Mouse (Mus musculus) embryo, embryonic 10.5 days (tissue): ENCODE results near the gene Cap2.

Source experiments
- DNase-seq: peaks from one replicate; pipeline ENCODE4 v3.0.0-alpha.2; 2015; ENCODE audit warnings: low spot score

The Cap2 gene

DNA sequence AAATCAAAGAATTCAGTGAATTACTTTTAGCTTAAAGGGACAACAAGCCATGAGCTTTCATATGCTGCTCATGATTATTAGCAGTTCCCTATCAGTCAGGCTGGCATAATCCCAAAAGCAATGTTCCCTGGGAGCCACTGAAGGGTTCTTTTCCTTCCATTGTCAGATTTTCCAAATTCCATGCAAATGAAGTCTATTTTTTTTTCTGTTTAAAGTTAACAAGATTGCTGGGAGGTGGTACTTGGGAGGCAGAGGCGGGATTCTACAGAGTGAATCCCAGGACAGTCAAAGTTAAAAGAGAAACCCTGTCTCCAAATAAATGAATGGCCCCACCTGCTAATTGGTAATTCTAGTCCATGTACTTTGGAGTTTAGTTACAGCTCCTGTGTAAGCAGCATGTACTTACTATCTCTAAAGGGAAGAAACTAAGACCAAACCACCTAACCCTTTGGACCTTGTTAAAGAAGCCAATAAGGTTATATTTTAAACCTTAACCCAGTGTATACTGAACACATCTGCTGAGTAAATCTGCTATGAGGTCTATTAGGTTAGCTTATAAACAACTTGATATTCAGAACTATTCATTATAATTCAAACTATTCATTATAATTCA is 193.8 kb downstream of the Cap2 start:
- no peak for DNase-seq

DNA sequence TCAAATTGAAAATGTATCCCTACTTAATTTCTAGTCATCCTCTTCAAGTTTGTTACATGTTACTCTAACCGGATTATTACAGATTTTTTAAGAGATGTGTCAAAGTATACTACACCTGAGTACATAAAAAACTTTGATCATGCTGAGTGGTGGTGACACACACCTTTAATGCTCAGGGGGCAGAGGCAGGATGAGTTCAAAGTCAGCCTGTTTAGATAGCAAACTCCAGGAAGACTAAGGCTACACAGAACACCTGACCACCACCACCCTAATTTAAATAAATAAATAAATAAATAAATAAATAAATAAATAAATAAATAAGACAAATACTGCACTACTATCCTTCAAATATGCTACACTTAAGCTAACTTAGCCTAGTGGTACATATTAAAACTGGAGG is 194.3 kb downstream of the Cap2 start:
- DNase-seq = no peak

DNA sequence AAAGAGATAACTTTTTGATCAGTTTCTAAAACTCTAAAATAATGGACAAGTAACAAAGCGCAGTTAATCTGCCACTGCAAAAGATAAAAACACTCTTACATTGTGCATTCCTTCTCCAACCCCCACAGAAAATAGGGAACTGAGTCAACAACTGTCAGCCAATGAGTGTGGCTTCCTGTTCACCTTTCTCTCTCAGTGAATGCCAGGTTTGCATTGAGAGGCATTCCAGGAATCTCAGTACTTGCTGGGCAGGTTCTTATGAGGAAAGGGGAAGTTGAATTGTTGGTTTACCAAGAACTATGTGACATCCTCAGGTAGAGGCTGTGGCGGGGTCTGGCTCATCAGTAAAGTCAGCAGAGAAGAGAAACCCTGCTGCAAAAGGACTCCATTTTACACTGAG is 195.1 kb downstream of the Cap2 start:
- DNase-seq = peak; percentile 5

DNA sequence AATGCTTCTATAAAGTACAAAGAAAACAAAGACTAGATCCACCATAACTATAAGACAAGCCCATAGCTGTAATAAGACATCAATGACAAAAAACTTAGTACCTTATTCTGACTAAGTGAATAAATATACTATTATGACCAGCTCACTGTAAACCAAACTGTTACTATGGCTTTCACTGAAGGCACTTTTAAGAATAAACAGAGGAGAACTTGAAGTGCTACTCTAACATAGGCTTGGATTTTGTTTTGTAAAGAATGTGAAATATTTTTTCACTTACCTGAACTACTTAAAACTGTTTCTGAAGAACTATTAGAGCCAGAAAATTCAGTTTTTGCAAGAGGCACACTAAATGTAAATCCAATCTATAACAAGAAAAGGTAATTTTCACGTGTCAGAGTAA is 197.7 kb downstream of the Cap2 start:
- no peak for DNase-seq
